Mouse (Mus musculus) liver, embryonic 14.5 days (tissue): ENCODE results near the gene Cfl1. TPM values are rescaled to one million over a fixed set of nuclear protein-coding genes. Genes with fewer than 3 reads are reported as not detected.

ENCODE experiments used
- ATAC-seq: fragments of 200-750 bp; cut with Nextera tagmentation; 2 replicates; pipeline ENCODE4 v1.8.0; 2017; ENCODE audit warnings: moderate number of reproducible peaks, mild to moderate bottlenecking, moderate library complexity; ENCODE audit not compliant: insufficient read depth
- DNase-seq, 3 experiments: peaks; one replicate each; pipeline ENCODE4 v3.0.0-alpha.2; 2012 to 2013; ENCODE audit warnings: low read depth in 3 of 3, low spot score in 3 of 3
- H3K27ac ChIP-seq: fragments of 300-500 bp; sonication (generic); 2 replicates; pipeline ENCODE4 v1.5.1; 2014; ENCODE audit warnings: moderate library complexity, mild to moderate bottlenecking, control low read depth, inconsistent platforms
- H3K27me3 ChIP-seq: fragments of 300-500 bp; sonication (generic); 2 replicates; pipeline ENCODE4 v1.6.1; 2014; ENCODE audit warnings: mild to moderate bottlenecking, low read length, moderate library complexity; ENCODE audit not compliant: control insufficient read depth, insufficient read depth
- H3K36me3 ChIP-seq: fragments of 300-500 bp; sonication (generic); replicated peaks from 2 replicates; pipeline ENCODE4 v1.6.1; 2014; ENCODE audit warnings: low read depth; ENCODE audit not compliant: control insufficient read depth, insufficient read depth
- H3K4me1 ChIP-seq, 2 experiments: fragments of 200-500 bp in 1 of 2; fragments of 300-500 bp in 1 of 2; sonication (generic) in 1 of 2; replicated peaks; 2 replicates each; pipeline ENCODE4 v1.6.1; 2012 to 2014; ENCODE audit warnings: antibody characterized with exemption in 1 of 2, inconsistent platforms in 1 of 2, low read length in 1 of 2; ENCODE audit not compliant: control insufficient read depth in 2 of 2, insufficient read depth in 2 of 2
- H3K4me2 ChIP-seq: fragments of 300-500 bp; sonication (generic); 2 replicates; pipeline ENCODE4 v1.6.1; 2014; ENCODE audit warnings: low read depth, mild to moderate bottlenecking, control low read depth, moderate library complexity
- H3K4me3 ChIP-seq, 2 experiments: fragments of 200-500 bp in 1 of 2; fragments of 300-500 bp in 1 of 2; sonication (generic) in 1 of 2; 2 replicates each; pipeline ENCODE4 v1.5.1; 2012 to 2014; ENCODE audit warnings: low read depth in 2 of 2, low read length in 2 of 2, mild to moderate bottlenecking in 2 of 2, control low read depth in 1 of 2, inconsistent platforms in 1 of 2, moderate library complexity in 1 of 2; ENCODE audit not compliant: insufficient read depth in 1 of 2
- H3K9ac ChIP-seq: fragments of 300-500 bp; sonication (generic); replicated peaks from 2 replicates; pipeline ENCODE4 v1.6.1; 2014; ENCODE audit warnings: mild to moderate bottlenecking, control low read depth, moderate library complexity
- H3K9me3 ChIP-seq: fragments of 300-500 bp; sonication (generic); 2 replicates; pipeline ENCODE4 v1.6.1; 2016; ENCODE audit warnings: low read length, mixed read lengths; ENCODE audit not compliant: control insufficient read depth
- CTCF ChIP-seq: IDR thresholded peaks from 2 replicates; pipeline ENCODE4 v1.5.1; 2016; ENCODE audit warnings: antibody characterized with exemption, low read depth, control low read depth
- EP300 ChIP-seq: IDR thresholded peaks from 2 replicates; pipeline ENCODE4 v1.6.1; 2016; ENCODE audit warnings: antibody characterized with exemption, low read depth
- WGBS: fragments of 180-500 bp; shearing (Covaris S2); extraction: QIAGEN DNeasy Blood & Tissue Kit; methylation state at CpG from one replicate; pipeline ENCODE4 v1.1.7; 2014; ENCODE audit not compliant: insufficient replicate concordance; 5-methylcytosine and 5-hydroxymethylcytosine counted together
- polyA plus RNA-seq, 2 experiments: library from polyadenylated mRNA; depleted of rRNA in 1 of 2; stranded (reverse) in 1 of 2; unstranded in 1 of 2; fragments of >200 nt; fragmentation: Nextera tagmentation in 1 of 2; extraction: Ambion mirVana in 1 of 2; gene quantifications; 2 replicates each; pipeline versions ENCODE4 v1.2.1 to v1.2.3; 2012 to 2014

Gene Cfl1
- polyA plus RNA-seq, 2 experiments: 443 to 1,304 TPM

DNA sequence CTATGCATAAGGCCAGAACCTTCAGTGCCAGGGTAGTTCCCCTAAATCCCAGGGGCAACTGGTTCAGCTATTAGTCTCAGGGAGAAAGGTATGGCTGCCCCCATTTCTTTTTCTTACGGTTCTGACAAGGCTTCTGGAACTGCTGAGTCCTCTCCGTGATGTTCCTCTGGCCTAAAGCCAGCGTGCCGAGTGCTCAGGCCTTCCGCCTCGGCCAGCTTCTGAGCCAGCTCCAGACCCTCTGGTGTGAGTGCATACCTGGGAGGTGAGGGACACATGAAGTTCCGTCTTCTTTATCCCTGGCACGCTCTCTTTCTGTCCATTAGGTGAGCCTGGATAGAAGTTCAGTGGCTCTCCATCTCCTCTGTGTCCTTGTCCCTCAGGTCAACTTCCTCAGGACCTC lies 4.9 kb upstream of the Cfl1 start:
- H3K27ac ChIP-seq: no peak overlapping the region
- ATAC-seq: no peak
- no peak for TF ChIP-seq EP300
- TF ChIP-seq CTCF: no peak
- no peaks in the 10 kb centered on the region for H3K9me3 ChIP-seq
- H3K4me3 ChIP-seq: no peak overlapping the region
- no peak overlapping the region for H3K9ac ChIP-seq
- H3K4me1 ChIP-seq: peaks cover 15 to 21% of the 10 kb centered on the region in 2 experiments
- DNase-seq: no peak
- H3K4me2 ChIP-seq: no peak overlapping the region
- WGBS: 91% methylated on average over 8 of the region's 8 CpGs
- peaks cover 3% of the 10 kb centered on the region for H3K36me3 ChIP-seq
- H3K27me3 ChIP-seq: no peaks in the 10 kb centered on the region

DNA sequence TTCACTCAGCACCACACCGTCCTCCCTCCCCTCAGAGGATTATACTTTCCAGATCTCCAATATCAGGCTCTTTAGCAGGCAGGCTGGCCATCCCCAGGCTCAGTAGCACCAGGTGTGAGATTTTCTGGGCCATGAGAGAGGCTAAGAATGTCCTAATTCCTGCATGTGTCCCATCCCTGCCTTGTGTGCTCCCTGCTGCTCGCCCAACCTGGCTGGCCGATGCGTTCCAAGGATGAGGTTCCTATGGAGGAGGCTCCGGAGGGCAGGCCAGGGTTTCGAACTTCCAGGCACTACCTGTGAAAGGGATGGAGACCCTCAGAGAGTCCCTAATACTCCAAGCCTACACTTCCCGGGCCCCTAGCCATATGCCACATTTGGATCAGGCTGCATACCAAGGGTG lies 4.4 kb upstream of the Cfl1 start:
- no peak overlapping the region for H3K4me3 ChIP-seq
- H3K9ac ChIP-seq: no peak overlapping the region
- H3K36me3 ChIP-seq: peaks cover 3% of the 10 kb centered on the region
- no peaks in the 10 kb centered on the region for H3K27me3 ChIP-seq
- H3K9me3 ChIP-seq: no peaks in the 10 kb centered on the region
- peaks cover 15 to 21% of the 10 kb centered on the region in 2 experiments for H3K4me1 ChIP-seq
- H3K4me2 ChIP-seq: no peak overlapping the region
- TF ChIP-seq EP300: no peak
- no peak for TF ChIP-seq CTCF
- no peak overlapping the region for H3K27ac ChIP-seq
- ATAC-seq (no peak), DNase-seq (no peak)
- 84% methylated on average over 7 of the region's 7 CpGs for WGBS

DNA sequence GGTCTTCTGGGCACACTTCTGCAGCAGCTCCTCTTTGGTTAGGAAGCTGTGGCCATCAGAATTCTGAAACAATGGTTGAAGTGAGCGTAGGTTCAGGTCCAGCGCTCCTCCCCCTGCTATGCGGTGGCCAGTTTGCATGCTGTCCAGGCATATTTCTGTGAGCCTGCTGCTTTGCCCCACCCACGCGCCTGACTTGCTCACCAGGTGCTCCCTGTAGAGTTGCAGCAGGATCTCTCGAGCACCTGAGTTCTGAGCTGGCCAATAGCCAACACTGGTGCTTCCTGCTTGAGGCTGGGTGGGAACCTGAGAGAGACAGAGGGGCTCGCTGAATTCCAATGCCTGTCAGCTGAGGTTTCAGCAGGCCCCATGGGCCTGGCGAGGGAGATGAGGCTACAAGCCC lies 4.0 kb upstream of the Cfl1 start:
- Histone ChIP-seq H3K9me3 (no peaks in the 10 kb centered on the region), H3K9ac (no peak overlapping the region), H3K4me3 (no peak overlapping the region), H3K27ac (no peak overlapping the region), H3K4me2 (no peak overlapping the region), H3K4me1 (peaks cover 15 to 21% of the 10 kb centered on the region in 2 experiments), H3K36me3 (peaks cover 3% of the 10 kb centered on the region), H3K27me3 (no peaks in the 10 kb centered on the region)
- ATAC-seq (no peak), DNase-seq (no peak)
- TF ChIP-seq CTCF (no peak), EP300 (no peak)
- WGBS: 79% methylated on average over 8 of the region's 8 CpGs

DNA sequence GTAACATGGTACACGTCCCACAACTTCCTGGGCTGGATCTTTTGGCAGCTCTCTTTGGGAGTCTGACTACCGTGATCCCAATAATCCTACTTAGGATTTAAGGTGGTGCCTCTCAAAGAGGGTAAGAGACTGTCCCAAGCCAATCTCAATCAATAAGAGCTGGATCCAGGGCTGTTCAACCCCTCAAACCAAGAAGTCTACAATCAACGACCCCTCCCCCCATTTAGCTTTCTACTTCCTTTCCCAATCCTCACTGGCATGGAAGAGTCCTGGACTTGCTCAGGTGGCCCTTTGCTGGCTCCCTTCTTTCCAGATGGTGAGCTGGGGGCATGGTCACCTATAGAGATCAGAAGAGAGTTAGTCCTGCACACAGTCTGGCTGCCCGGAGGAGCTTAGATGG lies 3.5 kb upstream of the Cfl1 start:
- Histone ChIP-seq H3K27ac (no peak overlapping the region), H3K27me3 (no peaks in the 10 kb centered on the region), H3K9me3 (no peaks in the 10 kb centered on the region), H3K36me3 (peaks cover 3% of the 10 kb centered on the region), H3K4me3 (peak overlapping the region in 1 of 2 experiments; percentile 71; a peak in 1 of 4 replicates), H3K9ac (no peak overlapping the region), H3K4me1 (peaks cover 15 to 24% of the 10 kb centered on the region in 2 experiments), H3K4me2 (peak overlapping the region; percentile 99)
- WGBS: 78% methylated on average over 4 of the region's 4 CpGs
- no peak for TF ChIP-seq CTCF
- TF ChIP-seq EP300: no peak
- DNase-seq: no peak
- no peak for ATAC-seq

DNA sequence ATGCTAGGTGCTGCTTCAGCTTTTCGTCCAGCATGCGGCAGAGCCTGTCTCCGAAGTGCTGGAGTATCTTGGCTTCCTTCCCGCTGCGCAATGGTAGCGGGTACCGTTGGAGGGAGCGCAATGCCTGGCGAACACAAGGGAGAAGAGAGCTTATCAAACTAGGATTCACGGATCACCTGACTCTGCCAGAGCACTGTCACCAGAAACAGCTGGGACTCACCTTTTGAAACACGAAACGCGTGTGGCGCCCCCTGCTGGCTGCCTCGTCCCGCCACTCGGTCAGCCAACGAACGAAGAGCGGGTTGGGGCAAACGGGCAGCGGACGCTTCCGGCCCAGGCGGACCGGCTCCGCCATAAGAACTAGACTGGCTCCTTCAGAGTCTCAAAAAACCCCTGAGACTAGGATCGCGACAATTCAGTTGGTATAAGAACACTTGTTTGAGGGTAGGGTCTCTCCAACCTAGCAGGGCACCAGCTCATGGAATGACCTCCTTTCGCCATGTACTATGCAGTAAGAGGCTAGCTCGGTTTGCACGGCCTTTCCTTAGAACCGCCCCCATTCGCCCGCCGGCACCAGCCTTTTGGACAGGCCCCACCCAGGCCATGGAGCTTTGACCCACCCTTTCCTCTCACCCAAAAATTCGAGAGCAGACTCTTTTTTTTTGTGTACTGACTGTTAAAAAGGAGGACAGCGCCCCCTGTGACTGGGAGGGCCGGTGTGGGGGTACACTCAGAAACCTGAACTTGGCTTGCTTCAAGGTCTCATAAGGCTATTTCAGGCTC lies 2.3 kb upstream of the Cfl1 start, which contains the start of gene Mus81:
Mus81 (minus strand) TSS at position 635 of the 783 bp plus-strand sequence.
- peaks cover 13% of the 10 kb centered on the region for H3K36me3 ChIP-seq
- peak within 1 kb of the TSS; percentile 99 for H3K4me2 ChIP-seq
- no peaks in the 10 kb centered on the region for H3K27me3 ChIP-seq
- peaks cover 19 to 24% of the 10 kb centered on the region in 2 experiments for H3K4me1 ChIP-seq
- H3K9me3 ChIP-seq: no peaks in the 10 kb centered on the region
- TF ChIP-seq EP300 (no peak), CTCF (peak; percentile 98)
- ATAC-seq (peak; percentile 73), DNase-seq (peak; percentile 93 to 96 (median 94))
- H3K27ac ChIP-seq: peak within 1 kb of the TSS; percentile 91
- H3K9ac ChIP-seq: peak within 1 kb of the TSS; percentile 87
- WGBS: under 1% methylated on average over 39 of the region's 39 CpGs
- peak within 1 kb of the TSS; percentile 67 to 71 for H3K4me3 ChIP-seq
